Mouse (Mus musculus): ENCODE measurements around the gene Nckap5.

Nckap5 gene

DNA sequence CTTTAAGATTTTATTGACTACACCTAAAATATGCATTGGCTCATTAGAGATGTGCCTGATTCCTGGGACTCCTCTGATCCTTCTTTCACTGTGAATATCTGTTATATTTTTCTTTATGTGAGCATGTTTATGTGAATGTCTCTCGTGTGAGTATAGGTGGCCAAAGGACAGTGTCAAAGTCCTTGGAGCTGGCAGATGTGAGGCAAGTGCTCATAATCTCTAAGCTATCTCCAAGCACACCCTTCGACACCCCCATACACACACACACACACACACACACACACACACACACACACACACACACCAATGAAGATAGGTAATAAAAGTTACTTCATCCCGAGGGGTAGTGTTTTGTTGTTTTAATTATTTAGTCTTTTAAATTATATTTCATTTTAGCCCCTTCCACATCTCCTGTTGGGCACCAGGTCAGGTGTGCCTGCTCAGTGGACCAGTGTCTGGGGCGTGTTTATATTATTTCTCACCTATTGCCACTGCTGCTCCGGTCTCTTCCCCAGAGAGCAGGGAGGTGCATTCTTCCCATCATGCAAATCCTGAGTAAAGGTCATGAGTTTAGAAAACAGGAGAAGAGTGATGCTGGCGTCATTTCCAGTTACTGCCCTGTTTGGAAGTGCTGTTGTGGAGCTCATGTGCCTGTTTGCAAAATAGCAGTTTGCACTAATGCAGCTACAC, 469.9 kb downstream of the Nckap5 start:
- DNase-seq (ENCODE audit: low spot score), result no peak

DNA sequence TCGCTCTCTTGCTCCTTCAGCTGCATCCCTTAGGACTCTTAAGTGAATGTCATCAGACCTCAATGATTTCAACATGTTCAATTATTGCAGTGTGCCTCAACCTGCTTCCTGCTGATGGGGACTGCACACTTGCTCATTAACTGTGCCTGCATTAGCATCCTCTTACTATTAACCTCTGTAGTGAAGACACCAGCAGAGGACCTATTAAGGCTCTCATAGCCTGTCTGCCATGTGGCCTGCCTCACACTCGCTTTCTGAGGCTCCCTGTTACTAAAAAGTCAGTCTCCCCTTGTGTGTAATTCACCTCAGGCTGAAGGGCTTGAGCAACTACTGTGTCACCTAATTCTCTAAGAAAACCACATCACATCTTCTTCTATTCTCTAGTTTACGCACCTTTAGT, 470.5 kb downstream of the Nckap5 start:
- no peak for DNase-seq (ENCODE audit: low spot score)

DNA sequence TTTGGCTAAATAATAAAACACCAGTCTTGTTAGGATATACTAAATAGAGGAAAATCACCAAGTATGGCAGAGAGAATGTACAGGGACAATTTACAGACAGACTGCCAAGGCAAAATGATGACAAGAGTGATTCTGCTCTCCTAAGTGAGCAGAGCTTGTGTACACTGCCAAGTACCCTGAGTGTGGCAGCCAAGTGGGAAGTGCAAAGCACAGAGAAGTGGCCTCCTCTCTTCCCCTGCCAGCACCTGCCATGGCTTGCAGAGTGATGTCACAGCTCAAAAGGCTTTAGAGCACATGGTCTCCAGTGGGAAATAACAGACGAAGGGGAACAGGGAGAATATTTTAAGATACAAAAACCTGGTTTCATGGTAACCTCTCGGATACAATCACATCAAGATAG, 488.8 kb downstream of the Nckap5 start:
- DNase-seq (ENCODE audit: low spot score), result no peak

DNA sequence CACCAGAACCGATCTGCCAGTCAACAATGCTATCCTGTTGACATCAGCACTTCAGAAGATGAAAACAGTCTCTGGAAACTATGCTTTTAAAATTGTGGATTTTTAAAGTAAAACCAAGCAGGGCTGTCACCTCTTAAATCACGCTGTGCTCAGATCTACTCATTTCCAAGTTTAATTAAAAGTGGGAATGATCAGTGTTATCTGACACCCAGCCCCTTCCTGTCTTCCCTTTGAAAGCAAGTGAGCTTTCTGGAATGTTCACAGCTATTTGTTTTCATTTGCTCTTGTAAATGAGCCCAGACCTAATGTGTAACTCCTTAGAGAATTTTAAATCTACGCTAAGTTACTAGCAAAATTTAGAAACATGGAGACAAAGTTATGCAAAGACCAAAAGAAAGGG, 491.3 kb downstream of the Nckap5 start:
- no peak for DNase-seq (ENCODE audit: low spot score)

DNA sequence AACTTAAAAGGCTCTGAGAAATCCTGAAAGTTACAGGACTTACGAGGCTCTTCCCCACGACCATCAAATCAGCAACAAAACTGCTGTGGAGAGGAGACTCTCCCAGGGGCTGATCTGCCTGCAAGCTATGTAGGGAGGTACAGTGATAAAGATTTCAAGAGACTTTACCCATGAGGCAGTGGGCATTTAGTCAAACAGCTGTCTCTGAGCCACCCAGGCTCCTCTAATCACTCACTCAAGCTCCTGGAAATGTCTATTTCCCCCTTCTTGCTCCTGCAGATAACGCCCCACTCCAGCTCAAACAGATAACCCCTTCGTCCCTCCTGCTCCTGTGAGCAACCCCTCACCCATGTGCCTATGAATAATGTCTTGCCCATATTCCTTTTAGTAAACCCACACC, 496.4 kb downstream of the Nckap5 start:
- no peak for DNase-seq (ENCODE audit: low spot score)

DNA sequence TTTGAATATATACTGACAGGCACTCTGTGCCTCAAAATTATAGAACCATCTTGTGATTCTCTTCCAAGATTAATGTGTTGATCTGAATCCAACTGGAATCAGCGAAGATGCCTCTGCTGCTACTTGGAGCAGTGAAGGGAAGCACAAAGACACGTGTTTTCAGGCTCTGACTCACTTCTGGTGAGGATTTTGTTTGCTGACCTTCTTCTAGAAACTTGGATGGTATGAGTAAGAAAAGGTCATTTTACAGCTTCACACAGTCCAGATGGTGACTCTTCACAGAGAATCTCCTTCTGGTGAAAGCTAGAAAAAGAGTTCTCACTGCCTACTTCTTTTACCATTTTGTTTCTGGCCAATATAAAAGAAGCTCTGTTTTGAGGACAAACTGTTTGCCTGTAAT, 498.6 kb downstream of the Nckap5 start:
- no peak for DNase-seq (ENCODE audit: low spot score)

DNA sequence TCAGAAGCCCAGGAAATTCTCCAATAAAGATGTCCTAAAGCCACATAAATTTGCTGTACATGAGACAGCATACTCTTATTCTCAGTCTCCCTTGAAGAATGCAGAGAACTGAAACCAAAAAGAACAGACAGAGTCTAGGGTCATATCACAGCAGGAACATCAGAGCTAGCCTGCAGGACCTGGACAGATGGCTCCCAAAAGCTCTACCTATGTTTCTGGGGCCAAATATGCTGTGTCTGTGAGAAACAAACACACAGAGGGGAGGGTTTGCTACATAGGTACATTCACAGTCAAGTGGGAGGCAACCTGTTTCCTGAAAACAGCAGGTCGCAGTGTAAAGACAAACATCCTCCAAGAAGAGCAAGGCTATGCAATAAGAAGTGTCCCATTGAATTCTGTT, 509.9 kb downstream of the Nckap5 start:
- no peak for DNase-seq (ENCODE audit: low spot score)

DNA sequence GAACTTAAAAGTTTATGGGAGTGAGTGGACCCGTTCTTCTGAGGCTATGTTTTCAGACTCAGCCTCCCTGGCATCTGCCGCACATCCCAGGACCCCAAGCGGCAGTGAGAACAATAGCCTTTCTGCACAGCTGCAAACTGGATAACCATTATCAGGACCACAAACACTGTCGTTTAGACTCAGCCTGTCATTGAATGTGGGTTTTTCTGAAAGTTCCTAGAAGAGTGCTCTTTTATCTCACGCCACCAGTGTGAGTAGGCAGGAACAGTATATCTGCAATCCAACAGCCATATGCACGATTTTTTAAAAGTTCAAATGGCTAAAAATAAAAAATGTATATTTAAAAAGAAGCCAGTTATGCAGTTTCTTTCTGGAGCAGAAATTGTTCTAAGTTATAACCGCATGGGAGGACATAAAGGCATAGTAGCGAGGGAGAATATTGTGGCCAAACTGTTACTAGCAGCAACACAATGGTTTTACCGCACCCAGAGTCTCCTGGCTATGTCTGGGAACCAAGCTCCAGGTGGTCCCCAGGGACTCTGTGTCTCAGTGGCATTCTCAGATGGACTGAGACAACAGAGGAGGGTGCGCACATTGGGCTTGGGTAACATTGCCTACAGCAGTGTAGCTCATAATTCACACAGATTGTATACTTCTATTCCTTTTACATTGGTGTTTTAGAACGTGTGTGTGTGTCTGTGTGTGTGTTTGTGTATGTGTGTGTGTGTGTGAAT, 512.6 kb downstream of the Nckap5 start:
- no peak for DNase-seq (ENCODE audit: low spot score)

DNA sequence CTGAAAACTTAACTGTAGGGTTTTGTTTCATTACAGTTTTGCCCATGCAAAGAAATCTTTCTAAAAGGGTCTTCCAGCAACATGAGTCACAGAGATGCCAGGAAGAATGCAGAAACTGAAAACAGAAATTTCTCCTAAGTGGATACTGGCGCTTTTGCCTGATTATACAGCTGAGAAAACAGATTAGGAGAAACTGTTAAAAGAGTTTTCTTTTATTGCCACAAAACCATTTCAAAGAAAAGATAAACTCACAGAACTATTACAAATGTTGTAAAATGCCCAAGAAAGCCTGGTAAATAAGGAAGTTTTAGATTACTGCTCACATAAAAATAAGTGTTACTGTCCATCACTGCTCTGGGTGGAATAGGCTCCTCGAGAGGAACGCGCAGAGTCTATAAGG, 513.3 kb downstream of the Nckap5 start:
- no peak for DNase-seq (ENCODE audit: low spot score)

DNA sequence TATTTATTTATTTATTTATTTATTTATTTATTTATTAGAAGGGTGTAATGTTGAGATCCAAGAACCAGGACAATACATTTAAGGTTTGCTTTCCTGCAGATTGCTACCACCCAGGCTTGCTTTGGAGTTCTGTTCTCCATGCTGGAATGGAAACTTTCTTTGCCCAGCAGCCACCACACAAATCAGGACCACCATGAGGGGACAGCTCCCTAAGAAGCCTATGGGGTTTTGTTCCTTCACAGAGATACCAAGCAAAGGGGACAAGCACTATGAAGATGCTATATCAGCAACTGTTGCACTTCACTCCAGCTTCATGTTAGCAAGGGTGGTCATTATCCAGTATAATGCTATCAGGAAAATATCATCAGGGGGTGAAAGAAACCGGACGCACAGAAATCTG, 513.7 kb downstream of the Nckap5 start:
- no peak for DNase-seq (ENCODE audit: low spot score)

DNA sequence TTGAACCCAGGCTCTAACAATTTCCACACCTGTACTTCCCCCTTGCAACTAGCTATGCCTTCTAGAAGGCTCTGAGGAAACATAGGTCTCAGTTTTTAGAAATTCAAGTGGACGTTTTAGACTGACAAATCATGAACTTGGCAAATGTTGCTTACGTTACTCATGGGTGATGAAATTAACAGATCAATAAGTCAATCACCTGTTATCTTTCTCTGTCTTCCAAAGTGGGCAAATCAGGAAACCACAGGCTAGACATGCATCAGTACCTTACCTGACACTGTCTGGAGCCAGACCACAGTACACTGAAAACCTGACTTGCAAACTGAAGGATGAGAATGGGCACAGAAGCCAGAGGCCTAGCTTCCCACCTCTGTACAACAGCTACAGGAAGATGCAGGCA, 529.5 kb downstream of the Nckap5 start:
- DNase-seq (ENCODE audit: low spot score), result no peak

DNA sequence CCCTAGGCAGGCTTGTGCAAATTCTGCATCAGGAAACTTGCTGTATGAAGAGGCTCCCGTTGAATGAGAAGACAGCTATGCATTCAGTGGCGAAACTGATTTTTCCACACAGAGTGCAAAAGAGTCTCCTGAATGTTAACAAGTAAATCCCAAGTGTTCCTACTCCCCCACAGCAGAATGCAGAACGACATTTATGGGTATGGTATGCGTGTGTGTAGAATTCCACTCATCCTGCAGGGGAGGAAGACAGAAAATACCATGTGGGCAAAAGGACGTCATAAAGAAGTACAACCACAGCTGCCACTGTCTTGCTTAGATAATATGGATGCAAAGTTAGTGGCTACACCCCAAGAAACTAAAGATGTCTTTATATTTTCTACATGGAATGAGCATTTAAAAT, 565.7 kb downstream of the Nckap5 start:
- DNase-seq (ENCODE audit: low spot score), result no peak

DNA sequence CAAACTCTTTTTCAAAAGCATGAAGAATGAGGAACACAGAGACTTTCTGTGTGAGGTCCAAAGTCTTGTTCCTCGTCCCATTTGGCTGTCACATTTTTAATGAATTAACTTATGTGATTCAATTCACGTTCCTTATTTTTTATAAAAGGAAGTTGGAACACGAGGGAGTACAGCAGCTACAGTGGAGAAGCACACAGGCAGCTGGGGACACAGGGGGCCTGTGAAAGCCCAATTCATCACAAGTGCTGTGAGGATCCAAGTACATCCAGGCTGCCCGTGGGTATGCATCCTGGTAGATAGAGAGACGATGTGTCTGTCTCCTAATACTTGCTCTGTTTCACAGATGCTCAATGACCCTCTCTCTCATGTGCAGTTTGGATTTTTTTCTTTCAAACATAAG, 576.2 kb downstream of the Nckap5 start:
- no peak for DNase-seq (ENCODE audit: low spot score)

DNA sequence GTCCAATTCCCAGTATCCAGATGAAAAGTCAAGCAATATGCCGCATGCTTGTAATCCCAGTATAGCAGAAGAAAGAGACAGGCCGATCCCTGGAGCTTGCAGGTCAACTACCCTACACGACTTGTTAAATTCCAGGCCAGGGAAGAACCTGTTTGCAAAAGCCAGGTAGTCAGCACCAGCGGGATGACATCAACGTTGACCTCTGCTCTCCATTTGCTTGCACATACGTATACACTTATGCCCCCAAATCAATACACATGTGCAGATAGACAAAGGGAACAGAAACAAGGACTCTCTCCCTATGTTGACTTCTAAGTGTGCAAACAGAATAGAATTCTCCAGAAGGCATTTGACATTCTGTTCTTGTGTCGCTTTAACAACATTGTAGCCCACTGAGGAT, 576.7 kb downstream of the Nckap5 start:
- no peak for DNase-seq (ENCODE audit: low spot score)

DNA sequence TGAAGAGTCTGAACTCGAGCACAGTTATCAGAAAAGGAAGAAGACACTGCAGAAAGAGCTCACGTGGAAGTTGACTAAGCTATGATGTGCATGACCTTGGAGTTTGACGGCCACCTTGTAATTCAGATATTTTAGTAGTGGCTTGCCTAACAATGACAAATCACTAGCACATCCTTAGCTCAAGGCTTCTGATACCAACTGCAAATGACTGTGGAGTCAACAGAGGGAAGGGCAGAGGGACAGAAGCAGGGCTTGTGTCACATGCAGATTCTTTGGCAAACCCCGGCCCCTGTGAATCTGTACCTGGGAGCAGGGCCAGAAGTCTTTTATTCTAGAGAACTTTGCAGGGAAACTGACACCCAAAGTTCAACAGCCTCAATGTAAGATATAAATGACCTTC, 597.4 kb downstream of the Nckap5 start:
- no peak for DNase-seq (ENCODE audit: low spot score)

DNA sequence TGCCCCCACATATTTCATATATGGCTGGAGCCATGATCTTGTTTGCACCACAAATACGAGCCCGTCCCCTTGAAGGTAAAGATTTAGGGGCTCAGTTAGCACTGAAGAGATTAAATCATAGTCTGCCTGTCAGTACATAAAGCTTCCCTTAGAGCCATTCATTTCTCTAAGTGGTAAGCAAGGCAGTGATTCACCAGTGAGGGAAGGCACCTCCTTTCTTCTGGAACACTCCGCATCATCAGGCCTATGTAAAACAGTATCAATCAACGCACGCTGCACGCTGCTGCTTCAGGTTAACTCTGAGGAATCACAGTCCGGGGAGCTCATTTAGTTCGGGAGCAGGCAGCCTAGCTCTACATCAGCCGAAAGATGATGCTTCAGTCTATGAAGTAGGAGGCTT, 599.4 kb downstream of the Nckap5 start:
- DNase-seq (ENCODE audit: low spot score), result no peak

DNA sequence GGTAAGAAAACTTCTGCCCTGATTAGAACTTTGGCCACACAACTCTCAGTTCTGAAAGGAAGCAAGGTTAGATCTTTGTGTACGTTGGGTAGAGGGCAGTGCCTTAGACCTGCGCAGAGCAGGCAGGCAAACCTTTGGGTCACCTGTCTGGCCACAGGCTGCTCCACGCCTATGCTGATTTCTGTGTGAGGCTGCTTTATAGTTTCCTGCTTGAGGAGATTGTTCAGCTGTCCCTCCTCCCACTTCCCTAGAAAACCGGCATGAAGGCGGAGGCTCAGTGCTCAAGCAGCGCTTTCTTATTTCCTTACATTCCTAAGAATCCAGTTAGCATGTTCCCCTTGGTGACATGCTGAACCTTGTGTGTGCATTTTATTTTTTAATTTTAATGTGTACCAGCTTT, 620.4 kb downstream of the Nckap5 start:
- no peak for DNase-seq (ENCODE audit: low spot score)

DNA sequence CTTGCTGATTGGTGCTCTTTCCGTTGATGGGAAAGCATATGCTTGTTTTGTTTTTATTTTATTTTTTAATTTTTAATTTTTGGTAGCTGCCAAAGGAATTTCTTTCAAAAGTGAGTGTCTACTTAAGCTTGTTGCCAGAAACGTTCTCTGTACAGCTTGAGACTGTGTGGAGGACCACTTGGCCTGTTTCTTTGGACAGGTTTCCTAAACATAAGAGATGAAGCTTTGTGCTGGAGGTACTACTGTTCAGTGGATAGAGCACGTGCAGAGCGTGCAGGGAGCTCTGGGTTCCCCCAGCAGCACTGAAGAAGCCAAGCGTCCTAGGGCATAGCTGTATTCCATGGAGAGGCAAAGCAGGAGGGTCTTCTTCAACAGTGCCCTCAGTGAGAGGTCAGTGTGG, 620.9 kb downstream of the Nckap5 start:
- DNase-seq (ENCODE audit: low spot score), result no peak

DNA sequence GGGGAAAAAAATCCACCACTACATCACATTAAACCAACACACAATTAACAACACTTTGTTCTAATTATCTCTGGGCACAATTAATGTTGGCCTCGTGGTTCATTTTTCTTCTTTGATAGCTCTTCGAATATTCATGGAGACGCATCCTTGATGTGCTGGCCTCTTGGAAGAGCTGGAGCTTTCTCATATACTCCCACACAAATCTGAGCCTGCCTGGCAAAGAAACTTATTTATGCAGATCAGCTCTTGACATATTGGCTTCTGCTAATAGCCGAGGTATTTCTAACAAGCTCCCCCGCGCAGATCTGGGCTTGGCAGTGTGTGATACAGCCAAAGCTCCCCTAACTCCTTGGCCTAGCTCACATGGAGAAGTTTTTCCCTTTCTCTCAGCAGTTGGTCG, 621.5 kb downstream of the Nckap5 start:
- no peak for DNase-seq (ENCODE audit: low spot score)

DNA sequence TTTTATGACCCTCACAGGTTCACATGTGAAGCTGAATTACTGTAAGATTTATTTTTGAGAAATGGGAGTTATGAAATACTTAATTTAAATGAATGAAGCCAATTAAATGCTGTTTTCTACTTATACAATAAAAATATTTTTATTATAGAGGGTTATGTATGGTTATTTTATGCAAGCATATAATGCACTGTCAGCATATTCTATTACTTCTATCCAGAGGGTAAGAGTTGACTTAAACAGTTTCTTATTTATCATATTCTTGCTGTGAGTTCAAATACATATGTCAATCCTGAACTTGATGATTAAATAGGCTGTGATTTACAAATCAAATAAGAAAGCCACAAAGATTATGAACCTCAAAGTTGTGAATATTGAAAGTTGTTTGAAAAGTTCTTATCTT, 633.7 kb downstream of the Nckap5 start:
- no peak for DNase-seq (ENCODE audit: low spot score)

DNA sequence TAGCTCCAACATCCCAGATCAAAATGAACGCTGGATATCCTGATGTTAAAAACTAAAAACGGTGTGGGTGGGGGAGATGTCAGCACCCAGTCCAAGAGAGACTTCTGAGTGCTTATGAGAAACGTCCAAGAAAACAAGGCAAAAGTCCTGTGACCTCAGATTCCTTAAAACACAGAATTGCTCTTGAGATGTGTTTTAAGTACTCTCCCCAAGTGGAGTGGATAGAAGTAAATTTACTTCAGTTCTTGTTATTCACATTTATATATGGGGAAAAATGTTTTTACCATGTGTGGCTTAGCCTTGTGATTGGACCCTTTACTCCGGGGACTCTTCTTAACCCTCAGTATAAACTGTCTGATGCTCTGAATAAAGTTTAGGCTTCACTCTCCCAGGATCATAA, 640.2 kb downstream of the Nckap5 start:
- DNase-seq (ENCODE audit: low spot score), result no peak

DNA sequence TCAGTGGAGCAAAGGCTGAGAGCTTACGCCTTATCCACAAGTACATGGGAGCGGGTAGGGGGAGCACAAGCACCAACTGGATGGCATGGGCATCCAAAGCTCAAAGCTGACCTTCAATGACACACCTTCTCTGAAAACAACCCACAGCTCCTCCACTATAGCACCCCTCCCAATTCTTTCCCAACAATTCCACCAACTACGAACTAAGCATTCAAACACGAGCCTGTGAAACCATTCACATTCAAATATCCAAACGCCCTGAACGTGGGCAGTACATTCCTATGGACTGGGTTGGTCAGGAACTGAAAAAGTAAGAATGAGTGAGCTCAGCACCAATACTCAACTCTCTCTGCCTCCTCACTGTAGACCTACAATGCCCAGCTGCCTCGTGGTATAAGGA, 646.8 kb downstream of the Nckap5 start:
- DNase-seq (ENCODE audit: low spot score), result no peak

DNA sequence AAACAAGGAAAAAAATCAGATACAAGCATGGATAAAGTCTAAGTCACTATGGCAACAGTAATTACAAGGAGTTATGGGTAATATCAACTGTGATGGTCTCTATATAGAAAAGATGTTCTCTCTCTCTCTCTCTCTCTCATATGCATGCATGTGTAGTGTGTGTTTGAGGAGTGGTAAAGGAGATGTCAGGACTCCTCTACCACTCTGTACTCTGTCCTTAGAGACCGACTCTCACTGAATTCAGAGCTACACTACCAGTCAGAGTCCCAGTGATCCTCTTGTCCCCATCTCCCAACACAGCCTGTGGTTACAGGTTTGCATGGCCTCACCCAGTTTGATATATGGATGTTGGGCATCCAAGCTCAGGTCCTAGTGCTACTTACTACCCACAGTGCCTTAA, 662.0 kb downstream of the Nckap5 start:
- no peak for DNase-seq (ENCODE audit: low spot score)

DNA sequence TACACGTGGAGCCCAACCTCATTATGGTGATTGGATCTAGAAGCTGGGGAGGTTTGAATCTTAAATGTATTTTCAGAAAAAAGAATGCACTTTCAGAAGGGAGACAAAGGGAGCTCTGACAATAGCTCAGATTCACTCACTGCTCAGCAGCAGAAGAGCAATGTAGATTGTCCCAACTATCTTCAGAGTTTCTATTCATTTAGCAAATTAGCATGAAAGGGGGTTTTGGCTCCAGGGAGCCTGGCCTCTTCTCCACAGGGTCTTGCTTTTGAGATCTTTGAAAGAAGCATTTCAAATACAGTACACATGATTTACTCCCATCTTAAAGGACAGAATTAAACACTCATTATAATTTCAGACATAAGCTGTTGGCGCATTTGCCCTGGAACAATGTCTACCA, 662.5 kb downstream of the Nckap5 start:
- DNase-seq (ENCODE audit: low spot score), result no peak
